Mouse (Mus musculus) natural killer cell, adult 2 months (primary cell): ENCODE data around the gene Rpa1.

ENCODE experiments used
- DNase-seq, 2 experiments: peaks; one replicate each; pipeline ENCODE4 v3.0.0; 2022; ENCODE audit warnings: low spot score in 2 of 2

Gene Rpa1

GRCm38 (mm10) chr11:75262791-75263190 lies 85.3 kb downstream of the Rpa1 start:
- DNase-seq = no peak

- DNase-seq = no peak
These were observed 85.9 kb downstream of the Rpa1 start for GRCm38 (mm10) chr11:75262181-75262580.

- DNase-seq = no peak
These were observed 86.4 kb downstream of the Rpa1 start for GRCm38 (mm10) chr11:75261730-75262129.

- DNase-seq = no peak
These were observed 87.1 kb downstream of the Rpa1 start for GRCm38 (mm10) chr11:75261016-75261415.

GRCm38 (mm10) chr11:75259996-75260561 lies 88.0 kb downstream of the Rpa1 start:
- no peak for DNase-seq

- DNase-seq = no peak
These were observed 88.7 kb downstream of the Rpa1 start for GRCm38 (mm10) chr11:75259416-75259815.

- DNase-seq = no peak
These were observed 91.0 kb downstream of the Rpa1 start for GRCm38 (mm10) chr11:75257056-75257648.

GRCm38 (mm10) chr11:75255330-75255729 lies 92.8 kb downstream of the Rpa1 start:
- DNase-seq = peak in 1 of 2 experiments; percentile 33

GRCm38 (mm10) chr11:75254252-75254912 lies 93.7 kb downstream of the Rpa1 start:
- DNase-seq = peak; percentile 32 to 60

- no peak for DNase-seq
These were observed 96.5 kb downstream of the Rpa1 start for GRCm38 (mm10) chr11:75251557-75252070.

GRCm38 (mm10) chr11:75251006-75251512 lies 97.1 kb downstream of the Rpa1 start:
- no peak for DNase-seq

- no peak for DNase-seq
These were observed 98.5 kb downstream of the Rpa1 start for GRCm38 (mm10) chr11:75249588-75249987.
